Mouse (Mus musculus) liver, embryonic 14.5 days (tissue): ENCODE measurements around the gene Polr3c. TPM values are rescaled to one million over a fixed set of nuclear protein-coding genes. Genes with fewer than 3 reads are reported as not detected.
"Not testable (repeated sequence)": the region's sequence is repeated elsewhere in the genome, so short reads cannot be mapped to it uniquely, and the experiment has no call there.

Source experiments
- ATAC-seq: fragments of 200-750 bp; cut with Nextera tagmentation; 2 replicates; pipeline ENCODE4 v1.8.0; 2017; ENCODE audit warnings: moderate number of reproducible peaks, mild to moderate bottlenecking, moderate library complexity; ENCODE audit not compliant: insufficient read depth
- DNase-seq, 3 experiments: peaks; one replicate each; pipeline ENCODE4 v3.0.0-alpha.2; 2012 to 2013; ENCODE audit warnings: low read depth in 3 of 3, low spot score in 3 of 3
- H3K27ac ChIP-seq: fragments of 300-500 bp; sonication (generic); 2 replicates; pipeline ENCODE4 v1.5.1; 2014; ENCODE audit warnings: moderate library complexity, mild to moderate bottlenecking, control low read depth, inconsistent platforms
- H3K27me3 ChIP-seq: fragments of 300-500 bp; sonication (generic); 2 replicates; pipeline ENCODE4 v1.6.1; 2014; ENCODE audit warnings: mild to moderate bottlenecking, low read length, moderate library complexity; ENCODE audit not compliant: control insufficient read depth, insufficient read depth
- H3K36me3 ChIP-seq: fragments of 300-500 bp; sonication (generic); replicated peaks from 2 replicates; pipeline ENCODE4 v1.6.1; 2014; ENCODE audit warnings: low read depth; ENCODE audit not compliant: control insufficient read depth, insufficient read depth
- H3K4me1 ChIP-seq, 2 experiments: fragments of 200-500 bp in 1 of 2; fragments of 300-500 bp in 1 of 2; sonication (generic) in 1 of 2; replicated peaks; 2 replicates each; pipeline ENCODE4 v1.6.1; 2012 to 2014; ENCODE audit warnings: antibody characterized with exemption in 1 of 2, inconsistent platforms in 1 of 2, low read length in 1 of 2; ENCODE audit not compliant: control insufficient read depth in 2 of 2, insufficient read depth in 2 of 2
- H3K4me2 ChIP-seq: fragments of 300-500 bp; sonication (generic); 2 replicates; pipeline ENCODE4 v1.6.1; 2014; ENCODE audit warnings: low read depth, mild to moderate bottlenecking, control low read depth, moderate library complexity
- H3K4me3 ChIP-seq, 2 experiments: fragments of 200-500 bp in 1 of 2; fragments of 300-500 bp in 1 of 2; sonication (generic) in 1 of 2; 2 replicates each; pipeline ENCODE4 v1.5.1; 2012 to 2014; ENCODE audit warnings: low read depth in 2 of 2, low read length in 2 of 2, mild to moderate bottlenecking in 2 of 2, control low read depth in 1 of 2, inconsistent platforms in 1 of 2, moderate library complexity in 1 of 2; ENCODE audit not compliant: insufficient read depth in 1 of 2
- H3K9ac ChIP-seq: fragments of 300-500 bp; sonication (generic); replicated peaks from 2 replicates; pipeline ENCODE4 v1.6.1; 2014; ENCODE audit warnings: mild to moderate bottlenecking, control low read depth, moderate library complexity
- H3K9me3 ChIP-seq: fragments of 300-500 bp; sonication (generic); 2 replicates; pipeline ENCODE4 v1.6.1; 2016; ENCODE audit warnings: low read length, mixed read lengths; ENCODE audit not compliant: control insufficient read depth
- CTCF ChIP-seq: IDR thresholded peaks from 2 replicates; pipeline ENCODE4 v1.5.1; 2016; ENCODE audit warnings: antibody characterized with exemption, low read depth, control low read depth
- EP300 ChIP-seq: IDR thresholded peaks from 2 replicates; pipeline ENCODE4 v1.6.1; 2016; ENCODE audit warnings: antibody characterized with exemption, low read depth
- WGBS: fragments of 180-500 bp; shearing (Covaris S2); extraction: QIAGEN DNeasy Blood & Tissue Kit; methylation state at CpG from one replicate; pipeline ENCODE4 v1.1.7; 2014; ENCODE audit not compliant: insufficient replicate concordance; 5-methylcytosine and 5-hydroxymethylcytosine counted together
- polyA plus RNA-seq, 2 experiments: library from polyadenylated mRNA; depleted of rRNA in 1 of 2; stranded (reverse) in 1 of 2; unstranded in 1 of 2; fragments of >200 nt; fragmentation: Nextera tagmentation in 1 of 2; extraction: Ambion mirVana in 1 of 2; gene quantifications; 2 replicates each; pipeline versions ENCODE4 v1.2.1 to v1.2.3; 2012 to 2014

The Polr3c gene
- polyA plus RNA-seq, 2 experiments: 14.5 to 21.6 TPM

DNA sequence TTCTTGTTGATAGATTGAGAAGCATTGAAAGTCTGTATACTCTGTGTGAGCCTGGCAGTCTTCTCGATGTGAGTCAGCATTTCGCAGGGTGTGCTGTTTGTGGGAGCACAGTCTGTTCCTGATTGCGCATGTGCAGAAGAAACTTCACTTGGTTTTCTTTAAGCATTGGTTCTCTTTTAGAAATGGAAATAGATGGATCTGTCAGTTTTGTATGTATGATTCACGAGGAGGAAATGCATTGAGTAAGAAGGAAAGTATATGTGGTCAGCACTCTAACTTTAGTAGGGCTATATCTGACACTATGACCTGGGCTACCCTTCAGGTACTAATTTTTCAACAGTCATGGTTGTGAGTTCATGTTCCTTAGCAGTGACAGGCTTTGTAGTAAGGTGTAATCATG is 32.3 kb upstream of the Polr3c start:
- Histone ChIP-seq H3K27me3 (no peaks in the 10 kb centered on the region), H3K9me3 (no peaks in the 10 kb centered on the region), H3K4me3 (no peak overlapping the region), H3K9ac (no peak overlapping the region), H3K36me3 (no peaks in the 10 kb centered on the region), H3K4me1 (peaks cover 0 to 3% of the 10 kb centered on the region in 2 experiments; a peak in 1 of 4 replicates), H3K4me2 (no peak overlapping the region), H3K27ac (no peak overlapping the region)
- WGBS: 66% methylated on average over 4 of the region's 4 CpGs
- no peak for TF ChIP-seq EP300
- no peak for TF ChIP-seq CTCF
- ATAC-seq (no peak), DNase-seq (no peak)

DNA sequence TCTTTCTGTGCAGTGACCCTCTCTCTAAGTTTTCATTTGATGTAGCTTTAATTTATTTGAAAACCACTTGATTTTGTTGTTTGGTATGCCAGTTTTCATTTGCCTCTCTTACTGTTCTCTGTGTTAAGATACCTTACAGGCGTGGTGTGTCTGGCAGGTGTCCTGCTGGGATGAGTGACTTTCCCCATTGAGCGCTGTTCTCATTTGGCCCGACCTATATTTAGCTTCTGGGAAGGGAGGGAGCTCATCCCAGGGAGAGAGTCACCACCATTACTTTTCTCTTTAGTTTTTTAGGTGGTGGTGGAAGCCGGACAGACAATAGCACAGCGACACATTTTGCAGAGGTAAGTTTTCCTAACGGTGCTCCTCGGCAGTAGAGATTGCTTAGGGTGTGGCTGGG is 30.3 kb upstream of the Polr3c start:
- no peak overlapping the region for H3K4me2 ChIP-seq
- H3K9me3 ChIP-seq: no peaks in the 10 kb centered on the region
- ATAC-seq (no peak), DNase-seq (no peak)
- no peak overlapping the region for H3K4me3 ChIP-seq
- H3K36me3 ChIP-seq: no peaks in the 10 kb centered on the region
- no peak overlapping the region for H3K9ac ChIP-seq
- H3K27me3 ChIP-seq: no peaks in the 10 kb centered on the region
- no peak overlapping the region for H3K27ac ChIP-seq
- WGBS: 68% methylated on average over 7 of the region's 7 CpGs
- no peaks in the 10 kb centered on the region for H3K4me1 ChIP-seq
- TF ChIP-seq CTCF (no peak), EP300 (no peak)

DNA sequence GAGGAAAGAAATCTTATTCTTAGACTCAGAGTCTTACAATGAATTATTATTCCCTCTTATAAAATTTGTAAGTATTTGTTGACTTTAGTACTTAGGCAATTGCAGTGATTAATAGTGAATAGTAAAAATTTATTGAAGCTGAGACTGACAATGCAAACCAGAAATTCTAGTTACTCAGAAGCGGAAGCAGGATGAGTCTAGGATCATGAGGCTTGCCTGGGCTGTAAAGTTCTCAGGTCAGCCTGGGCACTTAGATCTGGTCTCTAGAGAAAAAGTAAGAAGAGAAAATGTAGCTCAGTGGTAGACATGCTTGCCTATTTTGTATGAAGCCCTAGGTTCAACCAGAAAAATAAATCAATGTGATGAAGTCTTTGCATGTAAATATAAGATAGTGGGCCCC is 28.5 kb upstream of the Polr3c start:
- no peaks in the 10 kb centered on the region for H3K4me1 ChIP-seq
- no peaks in the 10 kb centered on the region for H3K27me3 ChIP-seq
- DNase-seq (no peak), ATAC-seq (no peak)
- WGBS: 75% methylated on average over 1 of the region's 1 CpGs
- no peaks in the 10 kb centered on the region for H3K36me3 ChIP-seq
- no peaks in the 10 kb centered on the region for H3K9me3 ChIP-seq
- H3K27ac ChIP-seq: no peak overlapping the region
- no peak overlapping the region for H3K4me3 ChIP-seq
- H3K9ac ChIP-seq: no peak overlapping the region
- no peak overlapping the region for H3K4me2 ChIP-seq
- TF ChIP-seq CTCF: no peak
- TF ChIP-seq EP300: no peak

DNA sequence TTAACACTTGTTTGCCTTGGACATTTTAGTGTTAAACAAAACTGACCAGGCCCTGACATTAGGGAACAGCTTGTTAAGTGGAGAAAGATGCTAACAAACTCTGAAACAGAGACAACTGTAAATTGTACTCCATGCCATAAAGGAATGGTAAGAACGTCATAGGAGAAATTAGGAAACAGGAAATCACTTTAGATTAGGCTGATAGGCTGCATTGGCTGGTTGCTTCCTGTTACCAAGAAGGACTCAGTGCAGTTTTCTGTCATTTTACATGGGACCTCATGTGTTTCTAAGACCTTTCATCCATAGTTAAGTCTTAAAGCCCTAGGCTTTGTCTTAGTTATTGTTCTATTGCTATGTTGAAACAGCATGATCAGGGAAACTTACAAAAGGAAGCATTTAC is 19.4 kb upstream of the Polr3c start:
- 31% methylated on average over 1 of the region's 1 CpGs for WGBS
- Histone ChIP-seq H3K27ac (no peak overlapping the region), H3K36me3 (no peaks in the 10 kb centered on the region), H3K9ac (no peak overlapping the region), H3K4me1 (no peaks in the 10 kb centered on the region; a peak in 2 of 4 replicates), H3K9me3 (no peaks in the 10 kb centered on the region), H3K4me2 (no peak overlapping the region), H3K4me3 (no peak overlapping the region), H3K27me3 (no peaks in the 10 kb centered on the region)
- TF ChIP-seq CTCF (no peak), EP300 (no peak)
- no peak for ATAC-seq
- no peak for DNase-seq

DNA sequence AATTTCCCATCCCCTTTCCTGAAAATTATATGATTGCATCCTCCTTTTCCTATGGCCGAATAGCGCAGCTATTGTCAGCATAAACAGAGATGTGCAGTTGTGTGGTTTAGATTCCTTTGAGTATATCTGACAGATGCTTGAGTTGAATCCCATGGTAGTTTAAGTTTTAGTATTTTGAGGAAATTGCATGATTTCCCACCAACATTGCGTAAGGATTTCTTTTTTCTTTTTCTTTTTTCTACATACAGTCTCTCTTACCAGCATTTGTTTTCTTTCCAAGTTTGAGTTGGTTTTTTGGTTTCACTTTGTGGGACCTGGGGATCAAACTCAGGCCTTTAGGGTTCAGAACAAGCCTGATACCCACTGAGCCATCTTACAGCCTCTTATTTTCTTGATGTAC is 16.9 kb upstream of the Polr3c start:
- Histone ChIP-seq H3K27ac (no peak overlapping the region), H3K4me3 (no peak overlapping the region), H3K36me3 (no peaks in the 10 kb centered on the region), H3K27me3 (no peaks in the 10 kb centered on the region), H3K4me2 (no peak overlapping the region), H3K9ac (no peak overlapping the region), H3K4me1 (no peaks in the 10 kb centered on the region; a peak in 2 of 4 replicates), H3K9me3 (no peaks in the 10 kb centered on the region)
- TF ChIP-seq EP300 (no peak), CTCF (no peak)
- 85% methylated on average over 3 of the region's 3 CpGs for WGBS
- ATAC-seq: no peak
- DNase-seq: no peak

DNA sequence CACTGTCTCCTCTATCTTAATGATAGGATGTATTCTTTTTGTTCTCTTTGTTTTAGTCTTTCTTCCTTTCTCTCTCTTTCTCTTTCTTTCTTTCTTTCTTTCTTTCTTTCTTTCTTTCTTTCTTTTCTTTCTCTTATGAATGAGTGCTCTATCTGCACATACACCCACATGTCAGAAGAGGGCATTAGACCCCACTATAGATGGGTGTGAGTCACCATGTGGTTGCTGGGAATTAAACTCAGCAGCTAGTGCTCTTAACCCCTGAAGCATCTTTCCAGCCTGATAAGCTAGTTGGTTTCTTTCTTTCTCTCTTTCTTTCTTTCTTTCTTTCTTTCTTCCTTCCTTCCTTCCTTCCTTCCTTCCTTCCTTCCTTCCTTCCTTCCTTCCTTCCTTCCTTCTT is 12.9 kb upstream of the Polr3c start:
- H3K27ac ChIP-seq, H3K4me2 ChIP-seq, H3K4me1 ChIP-seq, H3K27me3 ChIP-seq, H3K9ac ChIP-seq, DNase-seq, H3K36me3 ChIP-seq, ATAC-seq, H3K4me3 ChIP-seq, H3K9me3 ChIP-seq: not testable (repeated sequence)
- TF ChIP-seq CTCF: peak; percentile 21; the same call in 1 of the 2 replicates
